Mouse (Mus musculus) right cerebral cortex, adult 18-20 months (tissue): ENCODE measurements around the gene Hoxd10.

Source experiments
- DNase-seq: peaks from one replicate; pipeline ENCODE4 v3.0.0; 2022; ENCODE audit warnings: mixed read lengths

Hoxd10 gene

DNA sequence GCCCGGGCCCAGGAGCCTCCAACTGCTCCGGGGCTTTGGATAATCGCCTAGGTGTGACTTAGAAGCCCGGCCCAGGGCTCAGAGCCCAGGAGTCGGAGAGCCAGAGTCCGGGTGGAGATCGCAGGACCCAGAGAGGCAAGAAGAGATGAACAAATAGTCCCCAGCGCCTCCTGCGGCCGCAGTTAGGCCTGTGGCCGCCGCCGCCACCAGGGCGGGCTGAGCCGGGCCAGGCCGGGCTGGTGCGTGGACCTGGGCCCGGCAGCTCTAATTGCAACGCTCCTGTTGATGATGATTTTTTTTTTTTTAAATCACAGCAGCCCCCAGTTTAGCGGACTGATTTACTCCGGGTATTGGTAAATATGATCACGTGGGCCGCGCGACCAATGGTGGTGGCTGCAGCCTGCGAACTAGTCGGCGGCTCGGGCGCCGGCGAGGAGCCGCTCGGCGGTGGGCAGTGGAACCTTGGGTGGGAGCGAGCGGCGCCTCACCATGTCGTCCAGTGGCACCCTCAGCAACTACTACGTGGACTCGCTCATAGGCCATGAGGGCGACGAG, 5.9 kb downstream of the Hoxd10 start, which contains the start of gene Hoxd9:
TSS of gene Hoxd9 (plus strand) at position 161 of the 555 bp plus-strand sequence.
- no peak for DNase-seq

- no peak for DNase-seq
Observed at GRCm38 (mm10) chr2:74698201-74699052, 6.7 kb downstream of the Hoxd10 start.

GRCm38 (mm10) chr2:74699053-74699430, 7.3 kb downstream of the Hoxd10 start:
- DNase-seq = no peak

GRCm38 (mm10) chr2:74699664-74700545, 8.2 kb downstream of the Hoxd10 start:
- no peak for DNase-seq

GRCm38 (mm10) chr2:74700546-74701112, 8.9 kb downstream of the Hoxd10 start:
- no peak for DNase-seq

- DNase-seq = peak; percentile 60
Observed at GRCm38 (mm10) chr2:74701949-74702819, 10.5 kb downstream of the Hoxd10 start.

DNA sequence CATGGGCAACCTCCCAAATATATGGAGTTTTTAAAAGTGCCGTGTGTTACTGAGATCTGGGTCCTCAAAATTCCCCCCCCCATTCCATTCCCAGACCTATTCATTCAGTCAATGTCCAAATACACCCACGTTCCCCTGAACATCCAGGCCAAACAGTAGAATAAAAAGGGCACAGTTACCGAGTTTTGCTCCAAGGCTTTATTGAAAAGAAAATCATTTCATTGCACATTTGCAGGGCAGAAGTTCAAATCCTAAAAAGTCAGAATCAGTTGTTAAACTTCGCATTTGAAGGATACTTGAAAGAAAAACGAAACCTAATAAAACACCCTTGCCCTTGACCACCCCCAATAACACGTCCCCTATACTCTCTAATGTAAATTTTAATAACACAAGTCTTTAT, 11.1 kb downstream of the Hoxd10 start:
- DNase-seq = no peak

DNA sequence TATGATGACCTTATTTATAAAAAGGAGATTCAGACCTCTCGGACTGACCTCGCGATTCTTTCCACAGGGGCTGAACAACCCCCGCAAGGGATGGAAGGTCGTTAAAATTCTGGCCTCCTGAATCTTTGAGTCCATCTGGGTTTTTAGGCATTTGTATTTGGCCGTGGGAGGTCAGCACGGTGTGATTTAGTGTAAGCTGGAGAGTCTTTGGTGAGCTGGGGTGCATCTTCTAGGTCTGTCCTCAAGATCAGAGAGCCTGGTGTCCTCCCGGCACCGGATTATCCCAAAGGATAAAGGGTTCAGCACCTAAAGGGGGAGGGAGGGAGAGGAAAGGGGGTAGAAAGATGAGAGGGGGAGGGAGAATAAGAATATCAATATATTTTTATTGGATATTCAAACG, 11.6 kb downstream of the Hoxd10 start:
- no peak for DNase-seq

DNA sequence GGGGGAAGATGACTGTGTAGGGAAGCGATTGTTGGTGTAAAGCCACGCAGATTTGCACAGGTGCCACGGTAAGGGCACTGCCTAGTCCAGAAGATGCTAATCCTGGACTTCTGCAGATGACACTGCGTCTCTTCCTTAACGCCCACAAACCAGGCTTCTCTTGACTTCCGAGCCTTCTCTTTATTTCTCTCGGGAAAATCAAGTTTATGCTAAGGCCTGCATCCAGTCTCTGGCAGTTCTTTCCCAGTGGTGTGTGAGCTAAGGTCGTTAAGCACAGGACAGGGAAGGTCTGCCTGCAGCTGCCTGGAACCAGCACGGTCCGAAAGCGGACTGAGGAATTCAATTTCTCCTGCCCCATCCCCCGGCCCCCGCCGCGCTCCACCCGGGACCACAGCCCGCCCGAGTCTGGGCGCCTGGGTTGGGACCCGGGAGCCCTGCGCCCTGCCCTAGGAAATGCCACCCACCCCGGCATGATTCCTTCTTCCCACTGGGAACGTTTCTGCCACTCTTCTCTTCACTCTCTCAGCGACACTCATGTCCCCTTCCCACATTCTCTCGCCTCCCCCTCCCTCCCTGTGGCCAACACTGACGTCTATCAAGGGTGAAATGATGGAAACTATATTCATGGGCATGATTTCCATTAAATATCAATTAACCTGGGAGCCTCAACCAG, 12.1 kb downstream of the Hoxd10 start:
- DNase-seq = no peak

DNA sequence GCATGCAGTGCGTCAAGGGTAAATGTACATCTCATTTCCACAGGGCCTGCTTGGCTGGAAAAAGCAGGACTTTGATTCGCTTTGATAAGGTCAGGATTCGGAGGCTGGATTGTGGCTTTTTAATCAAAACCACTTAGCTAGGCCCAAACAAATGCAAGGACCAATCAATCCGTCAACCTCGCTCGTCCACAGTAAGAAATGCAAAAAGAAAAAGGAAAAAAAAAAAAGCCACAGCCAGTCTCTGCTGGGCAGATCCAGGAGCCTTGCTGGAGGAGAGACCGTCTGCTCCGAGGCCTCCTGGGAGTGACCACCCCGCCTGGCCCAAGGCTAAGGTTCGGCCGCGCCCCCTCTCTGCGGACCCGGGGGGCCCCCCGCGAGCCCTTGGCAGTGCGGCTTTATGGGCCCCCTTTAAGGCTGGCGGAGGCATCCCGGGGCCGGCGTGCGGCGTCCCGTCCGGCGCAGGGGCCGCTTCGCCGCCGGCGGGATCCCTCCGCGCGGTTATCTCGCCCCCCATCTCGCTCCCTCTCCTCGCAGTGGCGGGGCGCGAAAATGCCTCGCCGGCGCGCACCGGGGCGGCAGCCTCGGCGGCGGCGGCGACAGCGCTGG, 12.8 kb downstream of the Hoxd10 start, which contains the start of gene Hoxd8:
TSS of gene Hoxd8 (plus strand) at position 223 of the 606 bp plus-strand sequence.
- DNase-seq = no peak

- DNase-seq = no peak
Observed at GRCm38 (mm10) chr2:74704999-74705466, 13.3 kb downstream of the Hoxd10 start.

- DNase-seq = no peak
Observed at GRCm38 (mm10) chr2:74705467-74706089, 13.9 kb downstream of the Hoxd10 start.

DNA sequence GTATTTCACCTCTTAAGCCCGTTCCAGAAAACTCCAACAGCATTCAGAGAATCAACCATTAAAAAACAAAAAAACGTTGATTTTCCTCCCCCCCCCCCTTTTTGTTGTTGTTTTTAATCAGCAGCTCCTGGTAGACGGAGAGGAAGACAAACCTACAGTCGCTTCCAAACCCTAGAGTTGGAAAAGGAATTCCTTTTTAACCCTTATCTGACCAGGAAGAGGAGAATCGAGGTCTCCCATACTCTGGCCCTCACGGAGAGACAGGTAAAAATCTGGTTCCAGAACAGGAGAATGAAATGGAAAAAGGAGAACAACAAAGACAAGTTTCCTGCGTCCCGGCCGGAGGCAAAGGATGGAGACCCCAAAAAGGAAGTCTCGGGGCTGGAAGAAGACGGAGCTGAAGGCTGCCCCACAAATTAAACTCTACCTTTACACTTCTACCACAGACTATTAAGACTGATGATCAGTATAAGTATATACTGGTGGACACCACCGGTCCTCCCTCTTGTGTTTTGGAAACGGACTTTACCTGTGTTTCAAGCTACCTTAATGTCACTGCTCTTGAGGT, 14.8 kb downstream of the Hoxd10 start:
- DNase-seq = no peak

DNA sequence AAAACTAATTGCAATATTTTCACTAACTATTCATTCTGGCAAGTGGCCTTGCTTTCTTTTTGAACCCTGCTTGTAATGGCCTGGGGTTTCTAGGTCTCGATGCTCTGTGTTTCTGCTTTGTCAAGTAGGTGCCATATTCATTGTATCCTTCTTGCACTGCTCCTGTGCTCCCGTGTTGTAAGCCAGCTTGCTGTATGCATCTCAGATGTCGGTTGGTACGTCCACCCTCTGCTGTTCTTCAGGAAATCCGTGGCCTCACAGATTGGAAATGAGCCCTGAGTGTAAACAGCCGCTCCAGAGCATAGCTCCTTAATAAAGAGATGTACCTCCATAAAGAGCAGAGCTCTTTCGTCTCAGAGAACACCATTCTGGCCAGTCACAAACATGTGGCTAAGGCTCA, 15.9 kb downstream of the Hoxd10 start:
- DNase-seq = no peak

DNA sequence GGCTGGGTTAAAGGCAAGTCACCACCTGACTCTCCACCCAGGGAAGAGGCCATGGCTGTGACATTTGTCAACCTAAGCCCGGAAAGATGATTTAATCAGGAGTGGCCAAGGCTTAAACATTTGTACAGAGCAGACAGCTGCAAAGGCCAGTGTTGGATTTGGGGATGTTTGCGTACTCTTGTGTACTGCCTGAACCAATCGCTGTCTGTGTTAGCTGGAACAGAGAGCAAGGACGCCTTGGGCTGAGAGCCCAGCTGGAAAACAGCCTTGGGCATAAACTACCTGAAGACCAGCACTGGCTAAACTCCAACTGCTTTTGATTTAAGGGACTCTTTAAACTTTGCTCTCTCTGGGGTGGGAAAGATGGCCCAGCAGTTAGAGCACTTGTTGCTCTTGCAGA, 17.0 kb downstream of the Hoxd10 start:
- DNase-seq = no peak

- no peak for DNase-seq
Observed at GRCm38 (mm10) chr2:74709465-74710419, 18.0 kb downstream of the Hoxd10 start.

- no peak for DNase-seq
Observed at GRCm38 (mm10) chr2:74710929-74711543, 19.3 kb downstream of the Hoxd10 start.
